Mouse (Mus musculus) forebrain, postnatal 0 days (tissue): ENCODE measurements at regions not wholly inside any gene's neighbourhood (a gene's known extent, or its start where the extent isn't known, plus 50 kb on each side); places are given as distances from the start of the nearest gene placed in this dataset.
"Not testable (repeated sequence)": the region's sequence is repeated elsewhere in the genome, so short reads cannot be mapped to it uniquely, and the experiment has no call there.

Experiments used
- ATAC-seq: fragments of 200-750 bp; cut with Nextera tagmentation; 2 replicates; pipeline ENCODE4 v1.8.0; 2017; ENCODE audit warnings: mild to moderate bottlenecking, moderate library complexity
- DNase-seq: peaks from one replicate; pipeline ENCODE4 v3.0.0-alpha.2; 2015
- H3K27ac ChIP-seq: fragments of 300-500 bp; sonication (generic); 2 replicates; pipeline ENCODE4 v1.5.1; 2014; ENCODE audit warnings: low read depth, mild to moderate bottlenecking, antibody characterized with exemption, low read length, moderate library complexity, mixed read lengths
- H3K27me3 ChIP-seq: fragments of 300-500 bp; sonication (generic); 2 replicates; pipeline ENCODE4 v1.6.1; 2014; ENCODE audit warnings: mild to moderate bottlenecking, low read length, mixed read lengths; ENCODE audit not compliant: insufficient read depth
- H3K36me3 ChIP-seq: fragments of 300-500 bp; sonication (generic); 2 replicates; pipeline ENCODE4 v1.6.1; 2014; ENCODE audit warnings: mild to moderate bottlenecking, moderate library complexity; ENCODE audit not compliant: insufficient read depth
- H3K4me1 ChIP-seq: fragments of 300-500 bp; sonication (generic); 2 replicates; pipeline ENCODE4 v1.6.1; 2014; ENCODE audit warnings: antibody characterized with exemption; ENCODE audit not compliant: insufficient read depth
- H3K4me2 ChIP-seq: fragments of 300-500 bp; sonication (generic); 2 replicates; pipeline ENCODE4 v1.6.1; 2014; ENCODE audit warnings: low read depth, mild to moderate bottlenecking, moderate library complexity
- H3K4me3 ChIP-seq: fragments of 300-500 bp; sonication (generic); 2 replicates; pipeline ENCODE4 v1.5.1; 2014; ENCODE audit warnings: low read depth, low read length, mixed read lengths
- H3K9ac ChIP-seq: fragments of 300-500 bp; sonication (generic); 2 replicates; pipeline ENCODE4 v1.6.1; 2014; ENCODE audit warnings: mild to moderate bottlenecking
- H3K9me3 ChIP-seq: fragments of 300-500 bp; sonication (generic); 2 replicates; pipeline ENCODE4 v1.6.1; 2016; ENCODE audit warnings: low read length
- CTCF ChIP-seq: sonication (generic); IDR thresholded peaks from 2 replicates; pipeline ENCODE4 v1.5.1; 2016; ENCODE audit warnings: antibody characterized with exemption, control low read depth, low read depth
- WGBS: fragments of 180-500 bp; shearing (Covaris S2); extraction: QIAGEN DNeasy Blood & Tissue Kit; methylation state at CpG from one replicate; pipeline ENCODE4 v1.1.7; 2014; 5-methylcytosine and 5-hydroxymethylcytosine counted together

DNA sequence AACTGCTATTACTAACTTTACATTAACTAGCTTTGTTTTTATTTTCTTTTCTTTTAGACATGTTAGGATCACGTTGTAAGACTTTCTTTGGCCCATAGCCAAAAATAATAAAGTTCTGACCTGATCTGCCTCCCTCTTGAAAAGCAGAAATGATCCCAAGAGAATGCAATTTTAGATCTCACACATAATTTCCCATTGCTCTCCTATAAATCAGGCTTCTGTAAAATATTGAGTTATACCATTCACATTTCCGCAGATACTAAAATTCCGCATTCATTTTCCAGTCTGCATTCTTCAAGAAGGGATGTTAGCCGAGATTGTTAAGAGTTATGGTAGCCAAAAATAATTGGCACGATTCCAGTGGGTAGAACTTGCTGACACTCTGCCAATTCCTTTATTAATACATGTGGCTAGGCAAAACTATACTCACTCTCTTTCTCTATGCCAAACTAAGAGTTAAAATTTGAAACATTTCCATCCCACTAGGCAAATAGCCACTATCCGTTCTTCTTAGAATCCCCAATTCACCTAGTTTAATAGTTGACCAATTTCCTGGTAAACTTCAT lies 473.2 kb downstream of the Isl1 start:
- no peak for TF ChIP-seq CTCF
- ATAC-seq: no peak
- H3K9me3 ChIP-seq: no peaks in the 10 kb centered on the region
- no peak overlapping the region for H3K27ac ChIP-seq
- peak; percentile 24 for DNase-seq
- H3K36me3 ChIP-seq: no peaks in the 10 kb centered on the region
- no peaks in the 10 kb centered on the region for H3K27me3 ChIP-seq
- no peak overlapping the region for H3K4me3 ChIP-seq
- H3K4me2 ChIP-seq: no peak overlapping the region
- no peak overlapping the region for H3K9ac ChIP-seq
- H3K4me1 ChIP-seq: no peaks in the 10 kb centered on the region
- 52% methylated on average over 6 of the region's 6 CpGs for WGBS

GRCm38 (mm10) chr13:115825191-115825590 lies 484.3 kb downstream of the Isl1 start:
- Histone ChIP-seq H3K4me2 (no peak overlapping the region), H3K9ac (no peak overlapping the region), H3K4me3 (no peak overlapping the region), H3K27ac (no peak overlapping the region), H3K9me3 (no peaks in the 10 kb centered on the region), H3K27me3 (no peaks in the 10 kb centered on the region), H3K36me3 (no peaks in the 10 kb centered on the region), H3K4me1 (no peaks in the 10 kb centered on the region)
- WGBS: 78% methylated on average over 6 of the region's 6 CpGs
- ATAC-seq: no peak
- DNase-seq: no peak
- no peak for TF ChIP-seq CTCF

DNA sequence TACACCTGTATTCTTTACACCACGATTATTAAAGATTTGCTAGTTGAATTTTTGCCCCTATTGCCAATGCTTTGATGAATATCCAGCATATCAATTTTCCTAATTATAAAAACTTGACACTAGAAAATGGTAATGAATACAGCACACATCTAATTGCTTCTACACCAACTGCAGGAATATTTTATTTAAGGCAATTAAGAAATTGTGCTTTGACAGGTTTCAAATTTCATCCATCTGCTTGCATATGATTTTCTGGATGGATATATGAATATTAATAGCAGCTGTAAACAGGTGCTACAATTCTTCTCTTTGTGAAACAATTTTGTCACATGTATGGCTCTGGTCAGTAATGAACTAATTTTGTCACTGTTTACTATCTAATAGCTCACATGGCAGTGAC lies 487.0 kb downstream of the Isl1 start:
- Histone ChIP-seq H3K9me3 (no peaks in the 10 kb centered on the region), H3K4me1 (no peaks in the 10 kb centered on the region), H3K27ac (no peak overlapping the region), H3K9ac (no peak overlapping the region), H3K36me3 (no peaks in the 10 kb centered on the region), H3K4me3 (no peak overlapping the region), H3K27me3 (no peaks in the 10 kb centered on the region), H3K4me2 (no peak overlapping the region)
- ATAC-seq (peak; percentile 23; the same call in 1 of the 2 replicates), DNase-seq (peak; percentile 16)
- 36% methylated on average over 1 of the region's 1 CpGs for WGBS
- no peak for TF ChIP-seq CTCF

DNA sequence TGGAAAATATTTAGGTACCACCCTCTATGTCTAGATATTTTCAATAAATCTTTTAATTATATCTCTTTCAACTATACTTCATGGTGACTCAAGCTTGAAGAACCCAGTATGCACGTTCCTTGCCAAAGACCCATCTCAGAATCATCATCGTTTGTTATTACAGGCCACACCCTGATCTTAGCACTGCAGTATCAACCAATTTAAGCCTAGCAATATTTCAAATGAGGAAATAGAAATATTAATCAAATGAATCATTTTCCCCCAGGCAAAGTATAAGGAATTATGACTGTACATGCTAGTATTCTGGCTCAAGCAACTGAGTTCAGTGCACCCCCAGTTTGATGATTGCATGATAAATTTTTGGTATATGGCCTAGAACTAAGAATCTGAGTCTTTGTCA lies 495.3 kb downstream of the Isl1 start:
- H3K4me3 ChIP-seq: no peak overlapping the region
- DNase-seq: no peak
- H3K4me1 ChIP-seq: no peaks in the 10 kb centered on the region
- H3K9ac ChIP-seq: no peak overlapping the region
- H3K4me2 ChIP-seq: no peak overlapping the region
- no peak for TF ChIP-seq CTCF
- no peaks in the 10 kb centered on the region for H3K27me3 ChIP-seq
- no peaks in the 10 kb centered on the region for H3K9me3 ChIP-seq
- no peak for ATAC-seq
- WGBS: 97% methylated on average over 2 of the region's 2 CpGs
- no peaks in the 10 kb centered on the region for H3K36me3 ChIP-seq
- no peak overlapping the region for H3K27ac ChIP-seq

- ATAC-seq (no peak), DNase-seq (no peak)
- H3K9ac ChIP-seq: no peak overlapping the region
- TF ChIP-seq CTCF: no peak
- no peaks in the 10 kb centered on the region for H3K4me1 ChIP-seq
- 84% methylated on average over 2 of the region's 2 CpGs for WGBS
- no peaks in the 10 kb centered on the region for H3K27me3 ChIP-seq
- H3K27ac ChIP-seq: no peak overlapping the region
- H3K9me3 ChIP-seq: no peaks in the 10 kb centered on the region
- H3K4me2 ChIP-seq: no peak overlapping the region
- no peaks in the 10 kb centered on the region for H3K36me3 ChIP-seq
- H3K4me3 ChIP-seq: no peak overlapping the region
These were observed 510.2 kb downstream of the Isl1 start for GRCm38 (mm10) chr13:115799294-115799693.

DNA sequence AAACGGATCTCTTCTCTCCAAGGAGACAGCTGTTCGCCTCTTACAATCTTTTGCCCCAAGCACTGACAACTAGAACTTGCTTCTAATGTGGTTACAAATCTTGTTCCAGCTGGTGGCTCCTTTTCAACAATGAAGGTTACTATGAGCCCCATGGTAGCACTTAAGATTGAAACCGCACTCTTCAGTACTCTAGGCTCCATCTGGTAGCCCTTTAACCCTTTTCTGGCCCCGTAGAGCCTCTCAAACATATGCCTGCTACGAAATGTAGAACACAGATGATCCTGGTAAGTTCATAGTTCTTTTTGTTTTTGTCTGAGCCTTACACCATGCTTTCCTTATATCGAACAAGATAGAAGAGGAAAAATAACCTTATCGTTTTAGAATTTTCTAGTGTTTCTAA lies 558.2 kb downstream of the Isl1 start:
- TF ChIP-seq CTCF: no peak
- H3K36me3 ChIP-seq: no peaks in the 10 kb centered on the region
- H3K27me3 ChIP-seq: no peaks in the 10 kb centered on the region
- H3K4me1 ChIP-seq: no peaks in the 10 kb centered on the region
- H3K27ac ChIP-seq: no peak overlapping the region
- H3K9me3 ChIP-seq: no peaks in the 10 kb centered on the region
- no peak overlapping the region for H3K4me2 ChIP-seq
- ATAC-seq: no peak
- no peak for DNase-seq
- WGBS: 82% methylated on average over 7 of the region's 7 CpGs
- H3K9ac ChIP-seq: no peak overlapping the region
- no peak overlapping the region for H3K4me3 ChIP-seq

DNA sequence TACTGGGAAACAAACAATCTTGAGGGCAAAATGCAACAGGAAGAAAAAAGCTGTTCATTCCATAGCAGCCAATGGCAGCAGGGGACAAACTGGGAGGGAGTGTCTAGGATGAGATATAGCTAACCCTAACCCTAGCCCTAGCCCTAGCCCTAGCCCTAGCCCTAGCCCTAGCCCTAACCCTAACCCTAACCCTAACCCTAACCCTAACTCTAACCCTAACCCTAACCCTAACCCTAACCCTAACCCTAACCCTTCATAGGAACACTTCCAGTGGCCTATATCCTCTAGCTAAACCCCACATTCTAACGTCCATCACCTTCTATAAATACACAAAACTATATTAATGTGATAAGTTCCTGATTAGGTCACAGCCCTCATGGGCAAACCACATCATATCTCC lies 567.4 kb downstream of the Isl1 start:
- WGBS: 93% methylated on average over 1 of the region's 1 CpGs
- not testable (repeated sequence) for H3K9ac ChIP-seq, ATAC-seq, H3K4me2 ChIP-seq, DNase-seq, H3K27me3 ChIP-seq, H3K9me3 ChIP-seq, H3K36me3 ChIP-seq, H3K4me1 ChIP-seq, H3K27ac ChIP-seq, H3K4me3 ChIP-seq

DNA sequence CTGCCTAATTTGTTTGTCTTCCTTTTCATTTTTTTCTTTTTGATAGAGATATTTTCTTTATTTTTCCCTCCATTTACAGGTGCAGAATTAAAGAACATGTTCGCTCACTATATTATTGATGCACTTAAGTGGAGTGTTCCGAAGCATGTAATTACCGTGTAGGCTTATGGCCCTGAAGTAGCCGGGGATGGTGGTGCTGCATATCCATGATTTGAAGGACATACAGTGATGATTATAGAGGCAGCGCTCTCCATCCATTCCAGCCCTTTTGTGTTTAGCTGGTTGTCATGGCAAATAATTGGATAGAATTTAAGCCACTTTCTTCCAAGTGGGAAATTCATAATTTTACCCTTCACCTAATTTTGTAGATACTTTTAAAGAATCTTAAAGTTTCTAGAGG lies 581.5 kb downstream of the Isl1 start:
- no peak overlapping the region for H3K27ac ChIP-seq

More for the DNA sequence above, 581.5 kb downstream of the Isl1 start:
- H3K4me2 ChIP-seq: no peak overlapping the region
- WGBS: 60% methylated on average over 5 of the region's 5 CpGs
- no peak overlapping the region for H3K4me3 ChIP-seq
- ATAC-seq: no peak
- no peaks in the 10 kb centered on the region for H3K4me1 ChIP-seq
- no peaks in the 10 kb centered on the region for H3K27me3 ChIP-seq
- H3K9ac ChIP-seq: no peak overlapping the region
- peak; percentile 1 for DNase-seq
- no peaks in the 10 kb centered on the region for H3K36me3 ChIP-seq
- TF ChIP-seq CTCF: no peak
- H3K9me3 ChIP-seq: no peaks in the 10 kb centered on the region
